Mouse (Mus musculus) spleen, adult 2 months (tissue): Measurements from ENCODE around the gene Ddrgk1. TPM values are rescaled to one million over a fixed set of nuclear protein-coding genes. Genes with fewer than 3 reads are reported as not detected.
A peak's percentile ranks its signal among the peaks of the same experiment; 100 is the strongest.

Experiments used
- DNase-seq, 2 experiments: peaks; one replicate each; pipeline versions ENCODE4 v3.0.0 to v3.0.0-alpha.2; 2012 to 2021; ENCODE audit warnings: low spot score in 2 of 2, low read depth in 1 of 2
- H3K27ac ChIP-seq: fragments of 200-500 bp; 2 replicates; pipeline ENCODE4 v1.5.1; 2012; ENCODE audit warnings: low read length, inconsistent platforms; ENCODE audit not compliant: insufficient read depth
- H3K27me3 ChIP-seq: fragments of 200-500 bp; 2 replicates; pipeline ENCODE4 v1.6.1; 2012; ENCODE audit warnings: mild to moderate bottlenecking, moderate library complexity, low read length, inconsistent platforms; ENCODE audit not compliant: control insufficient read depth, insufficient read depth
- H3K36me3 ChIP-seq: fragments of 200-500 bp; 2 replicates; pipeline ENCODE4 v1.6.1; 2012; ENCODE audit warnings: mild to moderate bottlenecking, low read length, inconsistent platforms; ENCODE audit not compliant: control insufficient read depth, insufficient read depth
- H3K4me1 ChIP-seq: fragments of 200-500 bp; 2 replicates; pipeline ENCODE4 v1.6.1; 2011; ENCODE audit warnings: inconsistent platforms; ENCODE audit not compliant: control insufficient read depth, insufficient read depth, insufficient read length
- H3K4me3 ChIP-seq: fragments of 200-500 bp; 2 replicates; pipeline ENCODE4 v1.5.1; 2011; ENCODE audit warnings: mild to moderate bottlenecking, inconsistent platforms; ENCODE audit not compliant: insufficient read depth, insufficient read length; ENCODE audit errors: extremely low read depth
- CTCF ChIP-seq: fragments of 200-500 bp; IDR thresholded peaks from 2 replicates; pipeline ENCODE4 v1.5.1; 2011; ENCODE audit warnings: mild to moderate bottlenecking, inconsistent platforms; ENCODE audit not compliant: insufficient read depth, insufficient read length, insufficient replicate concordance; ENCODE audit errors: extremely low read depth
- POLR2A ChIP-seq: fragments of 200-500 bp; IDR thresholded peaks from 2 replicates; pipeline ENCODE4 v1.6.1; 2011; ENCODE audit warnings: low read depth, low read length, inconsistent platforms
- WGBS: fragments of 180-500 bp; shearing (Covaris S2); methylation state at CpG from one replicate; pipeline ENCODE4 v1.1.7; 2018; 5-methylcytosine and 5-hydroxymethylcytosine counted together
- polyA plus RNA-seq: library from polyadenylated mRNA; depleted of rRNA; stranded (reverse); fragments of >200 nt; gene quantifications from 2 replicates; pipeline ENCODE4 v1.2.3, GENCODE M21; 2012; rRNA removed

The Ddrgk1 gene
- polyA plus RNA-seq, 1 experiment = 50.4 TPM

GRCm38 (mm10) chr2:130632887-130633675 lies 31.4 kb downstream of the Ddrgk1 start:
- TF ChIP-seq CTCF (no peak), POLR2A (no peak)
- H3K4me3 ChIP-seq = no peak overlapping the region
- 79% methylated on average over 5 of the region's 5 CpGs for WGBS
- no peak overlapping the region for H3K27ac ChIP-seq
- DNase-seq = no peak
- peaks cover 16% of the 10 kb centered on the region for H3K4me1 ChIP-seq
- H3K27me3 ChIP-seq = peaks cover 12% of the 10 kb centered on the region
- H3K36me3 ChIP-seq = peaks cover under 1% of the 10 kb centered on the region; the same call in 1 of the 2 replicates

GRCm38 (mm10) chr2:130632416-130632815 lies 32.0 kb downstream of the Ddrgk1 start:
- no peak for TF ChIP-seq CTCF
- TF ChIP-seq POLR2A = no peak
- DNase-seq = no peak

GRCm38 (mm10) chr2:130629839-130630203 lies 34.6 kb downstream of the Ddrgk1 start, which contains the start of the genes Fastkd5 and Ubox5:
TSS of gene Fastkd5 (minus strand) at chr2:130630027.
TSS of gene Ubox5 (minus strand) at chr2:130630038.
- peak; percentile 76 to 86 for DNase-seq
- peaks cover 3% of the 10 kb centered on the region for H3K27me3 ChIP-seq
- peak within 1 kb of the TSS; percentile 63; the same call in 1 of the 2 replicates for H3K27ac ChIP-seq
- peak within 1 kb of the TSS; percentile 94 for H3K4me3 ChIP-seq
- under 1% methylated on average over 22 of the region's 25 CpGs for WGBS
- H3K36me3 ChIP-seq = peaks cover 6% of the 10 kb centered on the region
- H3K4me1 ChIP-seq = peaks cover 9% of the 10 kb centered on the region
- TF ChIP-seq CTCF (no peak), POLR2A (no peak)

More at GRCm38 (mm10) chr2:130632416-130632815, 32.0 kb downstream of the Ddrgk1 start:
- 89% methylated on average over 1 of the region's 1 CpGs for WGBS
- peaks cover 12% of the 10 kb centered on the region for H3K27me3 ChIP-seq
- no peak overlapping the region for H3K27ac ChIP-seq
- H3K4me1 ChIP-seq = peaks cover 16% of the 10 kb centered on the region
- no peak overlapping the region for H3K4me3 ChIP-seq
- peaks cover 3% of the 10 kb centered on the region for H3K36me3 ChIP-seq

GRCm38 (mm10) chr2:130629080-130629838 lies 35.2 kb downstream of the Ddrgk1 start:
- 2% methylated on average over 37 of the region's 37 CpGs for WGBS
- H3K27me3 ChIP-seq = peaks cover 1% of the 10 kb centered on the region; the same call in 1 of the 2 replicates
- H3K4me1 ChIP-seq = peaks cover 3% of the 10 kb centered on the region; the same call in 1 of the 2 replicates
- H3K36me3 ChIP-seq = peaks cover 6% of the 10 kb centered on the region
- peak overlapping the region; percentile 94 for H3K4me3 ChIP-seq
- no peak for DNase-seq
- H3K27ac ChIP-seq = peak overlapping the region; percentile 63; the same call in 1 of the 2 replicates
- TF ChIP-seq POLR2A = no peak
- no peak for TF ChIP-seq CTCF

GRCm38 (mm10) chr2:130628424-130628823 lies 36.0 kb downstream of the Ddrgk1 start:
- Histone ChIP-seq H3K4me1 (peaks cover 2% of the 10 kb centered on the region; the same call in 1 of the 2 replicates), H3K36me3 (peaks cover 6% of the 10 kb centered on the region), H3K27ac (no peak overlapping the region), H3K4me3 (no peak overlapping the region), H3K27me3 (no peaks in the 10 kb centered on the region)
- TF ChIP-seq CTCF (no peak), POLR2A (no peak)
- no peak for DNase-seq
- WGBS = 71% methylated on average over 3 of the region's 3 CpGs

- no peak for DNase-seq
- Histone ChIP-seq H3K27me3 (no peaks in the 10 kb centered on the region), H3K4me1 (no peaks in the 10 kb centered on the region), H3K36me3 (peaks cover 10% of the 10 kb centered on the region), H3K27ac (no peak overlapping the region), H3K4me3 (no peak overlapping the region)
- WGBS = 92% methylated on average over 7 of the region's 7 CpGs
- TF ChIP-seq CTCF (no peak), POLR2A (no peak)
Measured at GRCm38 (mm10) chr2:130618972-130619371, 45.5 kb downstream of the Ddrgk1 start.

GRCm38 (mm10) chr2:130613091-130613490 lies 51.4 kb downstream of the Ddrgk1 start:
- H3K27ac ChIP-seq = no peak overlapping the region
- no peak for DNase-seq
- no peaks in the 10 kb centered on the region for H3K4me1 ChIP-seq
- TF ChIP-seq POLR2A = no peak
- TF ChIP-seq CTCF = no peak
- no peak overlapping the region for H3K4me3 ChIP-seq
- WGBS = 88% methylated on average over 3 of the region's 3 CpGs
- peaks cover 7% of the 10 kb centered on the region for H3K36me3 ChIP-seq
- no peaks in the 10 kb centered on the region for H3K27me3 ChIP-seq

Other genes starting within 250 kb of the Ddrgk1 start
- 84.8 and 97.5 TPM in 2 replicates for gene Vps16, start 240.3 kb downstream of the Ddrgk1 start, polyA plus RNA-seq
- 33.2 and 35.3 TPM in 2 replicates for gene Pced1a, start 240.0 kb downstream of the Ddrgk1 start, polyA plus RNA-seq
- 31.9 and 37.4 TPM in 2 replicates for gene Ptpra, start 214.4 kb downstream of the Ddrgk1 start, polyA plus RNA-seq
- 59.3 and 87.9 TPM in 2 replicates for gene Mrps26, start 100.9 kb downstream of the Ddrgk1 start, polyA plus RNA-seq
- 0.32 TPM in 1 of 2 replicates, not detected in the other for gene Oxt, start 88.5 kb downstream of the Ddrgk1 start, polyA plus RNA-seq
- not detected in 2 replicates for gene Avp, start 82.1 kb downstream of the Ddrgk1 start, polyA plus RNA-seq
- gene Fastkd5, start 34.6 kb downstream of the Ddrgk1 start, polyA plus RNA-seq = 1.1 and 1.2 TPM in 2 replicates
- 3.8 and 4.4 TPM in 2 replicates for gene Ubox5, start 34.6 kb downstream of the Ddrgk1 start, polyA plus RNA-seq
- gene Lzts3, start 21.9 kb downstream of the Ddrgk1 start, polyA plus RNA-seq = 3.0 and 3.2 TPM in 2 replicates
- 12.0 and 14.3 TPM in 2 replicates for gene Itpa, start 3.0 kb upstream of the Ddrgk1 start, polyA plus RNA-seq
- 3.7 and 4.0 TPM in 2 replicates for gene Slc4a11, start 32.9 kb upstream of the Ddrgk1 start, polyA plus RNA-seq
- gene 4930402H24Rik, start 241.7 kb upstream of the Ddrgk1 start, polyA plus RNA-seq = 12.1 and 12.7 TPM in 2 replicates
- 4.7 and 5.3 TPM in 2 replicates for gene Atrn, start 241.8 kb upstream of the Ddrgk1 start, polyA plus RNA-seq